Comparison of ENCODE assay signal across 15 mouse cellular contexts in the genomic region with DNA sequence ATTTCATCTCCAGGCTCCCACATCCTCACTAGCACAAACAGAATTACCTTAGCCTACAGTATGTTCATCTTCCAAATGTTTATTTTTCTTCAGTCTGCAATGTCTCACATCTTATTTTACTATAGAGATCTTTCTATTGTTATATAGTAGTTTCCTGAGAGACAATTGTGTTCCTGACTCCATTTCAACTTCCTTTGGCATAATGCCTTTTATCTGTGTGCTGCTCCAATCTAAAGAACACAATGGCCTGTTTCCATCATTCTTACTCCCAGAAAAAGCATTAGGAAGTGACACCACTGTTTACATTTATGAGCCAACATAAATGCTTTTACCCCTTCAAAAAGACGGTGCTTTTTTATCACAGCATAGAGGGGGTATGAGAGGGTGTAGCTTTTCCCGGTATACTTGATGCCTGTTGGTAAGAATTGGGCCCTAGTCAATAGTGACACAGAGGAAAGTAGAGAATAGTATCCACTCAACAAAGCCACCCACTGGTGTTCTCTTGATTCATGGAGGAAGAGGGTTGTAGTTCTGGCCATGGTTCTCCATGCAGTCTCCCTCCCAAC.
"Had no signal": no experiment of that assay in that cellular context is flagged by ENCODE, and none has a peak within 500 bp of the region (broad histone marks: within the 10 kb centered on the region; RNA-seq: fewer than 3 reads in every experiment).

No protein-coding gene starts in this region.

- H3K4me2 ChIP-seq: limb, embryonic 12.5 days; limb, embryonic 15.5 days; liver, embryonic 11.5 days; midbrain, embryonic 11.5 days; stomach, embryonic 15.5 days had no signal

- H3K9me3 ChIP-seq: limb, embryonic 12.5 days; limb, embryonic 15.5 days; stomach, embryonic 15.5 days had no signal

- DNase-seq: kidney, adult 2 months; kidney, postnatal 10 days; kidney, postnatal 36 days; left cerebral cortex, postnatal 4 days; liver, postnatal 0 days; lung, postnatal 4 days; midbrain, embryonic 14.5 days; thymus, postnatal 25 days had no signal

- H3K27ac ChIP-seq: limb, embryonic 12.5 days; limb, embryonic 15.5 days; liver, embryonic 14.5 days; stomach, embryonic 15.5 days had no signal

- ATAC-seq: intestine, postnatal 0 days; liver, postnatal 0 days had no signal

- H3K4me1 ChIP-seq: stomach, embryonic 15.5 days had no signal

- H3K9ac ChIP-seq: limb, embryonic 12.5 days; limb, embryonic 15.5 days; liver, embryonic 14.5 days; liver, postnatal 0 days; stomach, embryonic 15.5 days had no signal

- H3K4me3 ChIP-seq: limb, embryonic 12.5 days; limb, embryonic 15.5 days; stomach, embryonic 15.5 days had no signal

- H3K27me3 ChIP-seq: limb, embryonic 12.5 days; limb, embryonic 15.5 days; stomach, embryonic 15.5 days had no signal

- H3K36me3 ChIP-seq: limb, embryonic 12.5 days; limb, embryonic 15.5 days; stomach, embryonic 15.5 days had no signal
